Mouse (Mus musculus): ENCODE results near the gene Gsk3b.
"Not testable (repeated sequence)": the region's sequence is repeated elsewhere in the genome, so short reads cannot be mapped to it uniquely, and the experiment has no call there.

- TF ChIP-seq CTCF (IDR thresholded peaks at IDR 0.05; ENCODE audit: low read depth); EP300 (optimal IDR thresholded peaks at IDR 0.05): not testable (repeated sequence)
Measured at GRCm38 (mm10) chr16:38117909-38118308, 29.1 kb downstream of the Gsk3b start.
